Mouse (Mus musculus) embryonic facial prominence, embryonic 13.5 days (tissue): Measurements from ENCODE around the gene Ifitm2. TPM values are rescaled to one million over a fixed set of nuclear protein-coding genes. Genes with fewer than 3 reads are reported as not detected.

Source experiments
- ATAC-seq: fragments of 200-750 bp; cut with Nextera tagmentation; 2 replicates; pipeline ENCODE4 v1.8.0; 2017; ENCODE audit warnings: low read depth; ENCODE audit not compliant: insufficient number of reproducible peaks, insufficient read depth, low FRiP score, low TSS enrichment
- H3K27ac ChIP-seq: fragments of 300-500 bp; sonication (generic); 2 replicates; pipeline ENCODE4 v1.5.1; 2015; ENCODE audit warnings: moderate library complexity, mild to moderate bottlenecking, inconsistent platforms
- H3K27me3 ChIP-seq: fragments of 300-500 bp; sonication (generic); 2 replicates; pipeline ENCODE4 v1.6.1; 2015; ENCODE audit warnings: mild to moderate bottlenecking, inconsistent platforms
- H3K36me3 ChIP-seq: fragments of 300-500 bp; sonication (generic); 2 replicates; pipeline ENCODE4 v1.6.1; 2015; ENCODE audit warnings: mild to moderate bottlenecking, inconsistent platforms
- H3K4me1 ChIP-seq: fragments of 300-500 bp; sonication (generic); 2 replicates; pipeline ENCODE4 v1.6.1; 2015; ENCODE audit warnings: inconsistent platforms
- H3K4me2 ChIP-seq: fragments of 300-500 bp; sonication (generic); 2 replicates; pipeline ENCODE4 v1.6.1; 2015; ENCODE audit warnings: moderate library complexity, mild to moderate bottlenecking, inconsistent platforms
- H3K4me3 ChIP-seq: fragments of 300-500 bp; sonication (generic); 2 replicates; pipeline ENCODE4 v1.5.1; 2015; ENCODE audit warnings: mild to moderate bottlenecking, inconsistent platforms
- H3K9ac ChIP-seq: fragments of 300-500 bp; sonication (generic); 2 replicates; pipeline ENCODE4 v1.6.1; 2015; ENCODE audit warnings: mild to moderate bottlenecking, inconsistent platforms
- H3K9me3 ChIP-seq: fragments of 300-500 bp; sonication (generic); 2 replicates; pipeline ENCODE4 v1.6.1; 2016; ENCODE audit warnings: inconsistent platforms
- WGBS: fragments of 180-500 bp; shearing (Covaris S2); methylation state at CpG from one replicate; pipeline ENCODE4 v1.1.7; 2015; ENCODE audit warnings: mixed read lengths; 5-methylcytosine and 5-hydroxymethylcytosine counted together
- polyA plus RNA-seq: library from polyadenylated mRNA; unstranded; fragments of >200 nt; fragmentation: Nextera tagmentation; extraction: Ambion mirVana; gene quantifications from 2 replicates; pipeline ENCODE4 v1.2.1, GENCODE M21; 2015

Ifitm2 gene
- polyA plus RNA-seq, 1 experiment from 2014 or later, result 1,314 TPM

DNA sequence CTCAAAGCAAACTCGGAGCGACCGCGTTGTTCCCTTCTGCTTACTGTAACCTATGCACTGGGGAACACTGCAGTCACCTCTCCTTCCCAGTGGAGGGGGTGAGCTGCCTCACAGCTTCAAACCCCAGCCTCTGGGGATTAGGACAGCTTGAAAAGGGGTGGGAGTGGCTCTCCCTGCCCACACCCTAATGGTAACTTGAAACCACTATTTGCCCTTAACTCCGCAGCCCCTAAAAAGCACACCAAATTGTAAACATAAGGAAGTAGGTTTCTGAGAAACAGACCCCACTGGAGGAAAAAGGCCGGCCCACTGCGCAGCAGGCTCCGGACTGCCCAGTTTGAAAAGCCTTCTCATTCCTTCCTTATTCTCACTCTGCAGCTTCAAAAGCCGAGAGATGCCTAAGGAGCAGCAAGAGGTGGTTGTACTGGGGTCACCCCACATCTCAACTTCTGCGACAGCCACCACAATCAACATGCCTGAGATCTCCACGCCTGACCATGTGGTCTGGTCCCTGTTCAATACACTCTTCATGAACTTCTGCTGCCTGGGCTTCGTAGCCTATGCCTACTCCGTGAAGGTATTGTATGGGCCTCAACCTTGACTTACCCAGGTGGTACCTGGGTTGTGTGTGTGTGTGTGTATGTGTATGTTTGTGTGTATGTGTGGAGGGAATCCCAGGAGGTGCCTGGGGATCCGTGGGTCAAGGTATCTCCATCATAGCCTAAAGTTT lies 12.2 kb upstream of the Ifitm2 start:
- no peaks in the 10 kb centered on the region for H3K36me3 ChIP-seq
- 8% methylated on average over 14 of the region's 14 CpGs for WGBS
- H3K4me2 ChIP-seq, result peak overlapping the region; percentile 53
- ATAC-seq, result peak; percentile 61; the same call in 1 of the 2 replicates
- H3K27ac ChIP-seq, result peak overlapping the region; percentile 85
- H3K4me3 ChIP-seq, result peak overlapping the region; percentile 27
- no peak overlapping the region for H3K9ac ChIP-seq
- H3K27me3 ChIP-seq, result no peaks in the 10 kb centered on the region
- no peaks in the 10 kb centered on the region for H3K9me3 ChIP-seq
- H3K4me1 ChIP-seq, result peaks cover 35% of the 10 kb centered on the region

GRCm38 (mm10) chr7:140966921-140967320 lies 11.1 kb upstream of the Ifitm2 start, which contains the start of gene Ifitm1:
Ifitm1 (plus strand) TSS chr7:140967221.
- Histone ChIP-seq H3K4me3 (peak within 1 kb of the TSS; percentile 27), H3K27ac (peak within 1 kb of the TSS; percentile 85), H3K27me3 (no peaks in the 10 kb centered on the region), H3K36me3 (no peaks in the 10 kb centered on the region), H3K4me2 (peak within 1 kb of the TSS; percentile 53), H3K4me1 (peaks cover 33% of the 10 kb centered on the region), H3K9me3 (no peaks in the 10 kb centered on the region), H3K9ac (no peak within 1 kb of the TSS)
- no peak for ATAC-seq
- WGBS, result 85% methylated on average over 4 of the region's 4 CpGs

DNA sequence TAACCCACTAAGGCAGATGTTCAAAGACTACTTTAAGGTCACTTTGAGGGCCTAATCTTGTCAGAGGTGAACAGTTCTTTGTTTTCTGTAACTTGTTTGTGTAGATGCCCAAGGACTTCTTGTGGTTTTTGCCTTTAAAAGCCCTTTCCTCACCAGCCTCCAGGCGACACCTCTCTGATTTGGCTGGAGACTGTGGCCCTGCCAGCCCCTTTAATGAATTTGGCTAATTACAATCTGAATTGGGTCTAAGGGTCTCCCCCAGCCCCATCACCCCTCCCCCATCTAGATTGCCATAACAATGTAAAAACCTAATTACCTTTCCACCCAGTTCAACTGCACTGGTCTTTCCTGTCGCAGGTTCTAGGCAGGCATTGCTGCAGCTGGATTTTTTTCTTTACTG lies 6.9 kb upstream of the Ifitm2 start:
- no peaks in the 10 kb centered on the region for H3K36me3 ChIP-seq
- no peak overlapping the region for H3K4me3 ChIP-seq
- no peak for ATAC-seq
- no peaks in the 10 kb centered on the region for H3K9me3 ChIP-seq
- 68% methylated on average over 2 of the region's 2 CpGs for WGBS
- no peak overlapping the region for H3K9ac ChIP-seq
- H3K27me3 ChIP-seq, result no peaks in the 10 kb centered on the region
- no peak overlapping the region for H3K4me2 ChIP-seq
- H3K27ac ChIP-seq, result no peak overlapping the region
- H3K4me1 ChIP-seq, result peaks cover 16% of the 10 kb centered on the region

GRCm38 (mm10) chr7:140961416-140961815 lies 5.6 kb upstream of the Ifitm2 start:
- ATAC-seq, result no peak
- no peaks in the 10 kb centered on the region for H3K27me3 ChIP-seq
- WGBS, result 54% methylated on average over 2 of the region's 2 CpGs
- H3K4me2 ChIP-seq, result no peak overlapping the region
- H3K9me3 ChIP-seq, result no peaks in the 10 kb centered on the region
- H3K9ac ChIP-seq, result no peak overlapping the region
- peaks cover 16% of the 10 kb centered on the region for H3K4me1 ChIP-seq
- no peaks in the 10 kb centered on the region for H3K36me3 ChIP-seq
- no peak overlapping the region for H3K4me3 ChIP-seq
- H3K27ac ChIP-seq, result no peak overlapping the region

DNA sequence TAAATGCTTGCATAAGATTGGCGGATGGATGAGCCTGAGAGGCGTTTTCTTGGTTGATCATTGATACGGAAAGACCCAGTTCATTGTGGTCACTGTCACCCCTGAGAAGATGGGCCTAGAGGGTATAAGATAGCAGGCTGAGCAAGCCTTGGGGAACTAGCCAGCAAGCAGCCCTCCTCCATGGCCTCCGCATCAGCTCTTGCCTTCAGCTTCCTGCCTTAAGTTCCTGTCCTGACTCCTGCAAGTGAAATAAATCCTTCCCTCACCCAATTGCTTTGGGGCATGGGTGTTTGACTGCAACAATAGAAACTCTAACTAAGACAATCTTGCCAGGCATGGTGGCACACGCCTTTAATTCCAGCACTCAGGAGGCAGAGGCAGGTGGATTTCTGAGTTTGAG lies 4.2 kb upstream of the Ifitm2 start:
- 75% methylated on average over 5 of the region's 5 CpGs for WGBS
- H3K9ac ChIP-seq, result no peak overlapping the region
- no peaks in the 10 kb centered on the region for H3K27me3 ChIP-seq
- H3K27ac ChIP-seq, result no peak overlapping the region
- no peaks in the 10 kb centered on the region for H3K9me3 ChIP-seq
- H3K4me1 ChIP-seq, result peaks cover 17% of the 10 kb centered on the region
- no peak for ATAC-seq
- no peak overlapping the region for H3K4me3 ChIP-seq
- H3K4me2 ChIP-seq, result no peak overlapping the region
- H3K36me3 ChIP-seq, result no peaks in the 10 kb centered on the region

DNA sequence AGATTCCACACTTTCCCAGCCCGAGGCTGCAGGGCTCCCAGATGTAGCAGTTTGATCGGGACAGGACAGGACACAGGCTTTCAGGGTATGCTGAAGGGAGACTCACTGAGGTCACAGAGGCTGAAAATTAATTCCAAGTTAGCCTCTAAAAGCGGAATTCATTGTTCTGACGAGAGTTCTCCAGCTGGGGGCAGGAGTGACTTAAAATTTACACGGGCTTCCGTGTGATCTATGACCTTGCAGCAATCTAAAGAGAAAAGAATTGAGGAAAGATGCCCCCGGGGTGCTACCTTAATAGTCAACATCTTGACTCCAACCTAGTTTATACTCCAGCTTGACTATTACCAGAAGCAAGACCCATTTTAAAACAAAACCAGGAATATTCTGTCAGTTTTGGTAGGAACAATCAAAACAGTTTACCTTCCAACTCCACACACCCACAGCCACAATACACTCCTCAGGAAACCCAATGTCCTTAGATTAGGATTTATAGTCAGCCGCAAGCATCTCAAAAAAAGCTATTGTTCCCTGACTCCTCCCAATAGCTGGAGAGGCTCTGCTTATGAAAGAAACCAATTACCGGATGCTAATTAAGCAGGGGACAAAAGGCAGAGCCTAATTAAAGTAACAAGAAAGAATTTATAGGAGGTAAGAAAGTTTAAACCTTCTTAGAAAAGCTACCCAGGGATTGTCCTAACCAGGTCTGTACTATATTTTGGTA lies 3.6 kb upstream of the Ifitm2 start:
- Histone ChIP-seq H3K4me1 (peaks cover 20% of the 10 kb centered on the region), H3K4me2 (no peak overlapping the region), H3K36me3 (no peaks in the 10 kb centered on the region), H3K27me3 (no peaks in the 10 kb centered on the region), H3K27ac (no peak overlapping the region; the same call in 1 of the 2 replicates), H3K9me3 (no peaks in the 10 kb centered on the region), H3K9ac (no peak overlapping the region), H3K4me3 (no peak overlapping the region)
- no peak for ATAC-seq
- 8% methylated on average over 9 of the region's 9 CpGs for WGBS

GRCm38 (mm10) chr7:140956556-140956869 lies 726 bp upstream of the Ifitm2 start:
- H3K9ac ChIP-seq, result peak overlapping the region; percentile 86; the same call in 1 of the 2 replicates
- peaks cover 49% of the 10 kb centered on the region for H3K4me1 ChIP-seq
- H3K9me3 ChIP-seq, result no peaks in the 10 kb centered on the region
- 0 out of 2 replicates have a peak, but pooled peaks have one; percentile 2 for ATAC-seq
- 29% methylated on average over 6 of the region's 6 CpGs for whole genome bisulfite sequencing
- peak overlapping the region; percentile 70; the same call in 1 of the 2 replicates for H3K4me3 ChIP-seq
- H3K27ac ChIP-seq, result peak overlapping the region; percentile 99
- peak overlapping the region; percentile 92 for H3K4me2 ChIP-seq
- peaks cover 11% of the 10 kb centered on the region; the same call in 1 of the 2 replicates for H3K36me3 ChIP-seq
- H3K27me3 ChIP-seq, result no peaks in the 10 kb centered on the region

DNA sequence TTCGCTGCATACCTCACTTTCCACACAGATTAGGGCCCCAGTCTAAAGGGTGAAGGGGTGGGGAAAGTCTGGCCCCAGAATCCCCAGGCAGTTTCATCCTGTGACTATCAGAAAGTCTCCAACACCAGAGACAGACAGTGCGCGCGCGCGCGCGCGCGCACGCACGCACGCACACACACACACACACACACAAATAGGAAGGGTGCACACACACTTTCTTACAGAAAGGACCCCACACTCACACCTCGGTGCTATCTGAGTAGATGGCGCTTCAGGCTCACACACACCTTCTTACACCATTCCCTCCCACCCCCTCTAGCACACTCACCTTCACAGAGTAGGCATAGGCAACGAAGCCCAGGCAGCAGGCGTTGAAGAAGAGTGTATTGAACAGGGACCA lies 445 bp downstream of the Ifitm2 start:
- peak; percentile 2; the same call in 1 of the 2 replicates for ATAC-seq
- Histone ChIP-seq H3K4me2 (peak overlapping the region; percentile 92), H3K27ac (peak overlapping the region; percentile 99), H3K4me3 (peak overlapping the region; percentile 70), H3K4me1 (peaks cover 60% of the 10 kb centered on the region), H3K36me3 (peaks cover 14% of the 10 kb centered on the region), H3K9me3 (no peaks in the 10 kb centered on the region), H3K9ac (peak overlapping the region; percentile 86), H3K27me3 (no peaks in the 10 kb centered on the region)
- 7% methylated on average over 17 of the region's 17 CpGs for WGBS

DNA sequence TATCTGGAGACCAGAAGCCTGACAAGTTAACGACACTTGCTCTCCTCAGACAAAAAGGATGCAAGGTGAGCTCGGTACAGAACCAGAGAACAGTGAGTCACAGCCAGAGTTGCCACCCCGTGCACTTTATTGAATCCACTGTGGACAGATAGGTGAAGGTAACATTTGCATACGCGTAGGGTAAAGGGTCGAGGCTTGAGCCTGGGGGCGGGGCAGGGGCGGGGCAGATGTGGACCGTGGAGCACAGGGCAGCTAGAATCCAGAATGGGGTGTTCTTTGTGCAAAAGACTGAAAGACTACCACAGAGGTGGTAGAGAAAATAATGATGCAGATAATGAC lies 1.1 kb downstream of the Ifitm2 start:
- 8% methylated on average over 9 of the region's 9 CpGs for WGBS
- Histone ChIP-seq H3K4me2 (peak overlapping the region; percentile 92), H3K4me3 (peak overlapping the region; percentile 70), H3K4me1 (peaks cover 64% of the 10 kb centered on the region), H3K27ac (peak overlapping the region; percentile 99), H3K27me3 (no peaks in the 10 kb centered on the region), H3K9ac (peak overlapping the region; percentile 86), H3K9me3 (no peaks in the 10 kb centered on the region), H3K36me3 (peaks cover 21% of the 10 kb centered on the region)
- no peak for ATAC-seq

DNA sequence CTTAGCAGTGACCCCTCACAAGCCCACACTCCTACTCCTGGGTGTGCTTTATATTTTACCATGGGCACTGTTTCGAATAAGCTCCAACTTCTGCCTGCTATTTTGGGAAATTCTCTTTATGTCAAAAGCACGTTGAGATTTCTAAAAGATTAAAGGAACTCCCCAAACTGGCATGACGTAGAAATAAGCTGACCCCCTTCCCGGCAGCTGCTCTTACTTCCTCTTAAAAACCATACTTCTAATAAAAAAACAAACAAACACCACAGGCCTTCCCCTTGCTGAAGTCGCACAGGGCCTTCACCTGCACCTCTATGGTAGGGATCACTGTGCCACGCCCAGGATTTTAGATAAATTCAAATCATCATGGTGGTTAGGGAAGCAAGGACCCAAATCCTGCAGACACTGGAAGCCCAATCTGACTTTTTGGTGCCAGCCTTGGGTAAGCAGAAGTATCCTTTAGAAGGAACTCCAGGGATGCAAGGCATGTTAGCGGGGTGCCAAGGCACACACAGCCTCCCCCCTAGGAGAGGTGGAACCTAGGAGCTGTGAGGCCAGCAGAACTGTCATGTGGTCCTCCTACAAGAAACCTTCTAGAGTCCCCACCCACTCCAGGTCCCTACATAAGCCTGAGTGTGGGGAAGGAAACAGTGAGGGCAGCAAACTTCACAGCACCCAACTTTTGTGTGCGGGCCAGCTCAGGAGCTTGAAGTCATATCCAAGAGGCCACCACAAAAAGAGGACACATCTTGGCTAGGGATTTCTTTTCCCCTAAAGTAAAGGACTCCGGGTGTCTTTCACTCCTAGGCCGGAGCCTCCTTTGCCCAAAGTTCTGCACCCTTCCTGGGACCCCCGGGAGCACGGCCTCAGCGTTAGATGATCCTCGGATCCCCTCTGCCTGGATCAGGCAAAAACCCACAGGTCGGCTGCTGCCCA lies 1.7 kb downstream of the Ifitm2 start:
- peak overlapping the region; percentile 92 for H3K4me2 ChIP-seq
- H3K4me1 ChIP-seq, result peaks cover 59% of the 10 kb centered on the region
- peak overlapping the region; percentile 70 for H3K4me3 ChIP-seq
- H3K36me3 ChIP-seq, result peaks cover 27% of the 10 kb centered on the region
- no peaks in the 10 kb centered on the region for H3K27me3 ChIP-seq
- H3K27ac ChIP-seq, result peak overlapping the region; percentile 99
- WGBS, result 54% methylated on average over 15 of the region's 15 CpGs
- no peaks in the 10 kb centered on the region for H3K9me3 ChIP-seq
- ATAC-seq, result no peak
- peak overlapping the region; percentile 86 for H3K9ac ChIP-seq

DNA sequence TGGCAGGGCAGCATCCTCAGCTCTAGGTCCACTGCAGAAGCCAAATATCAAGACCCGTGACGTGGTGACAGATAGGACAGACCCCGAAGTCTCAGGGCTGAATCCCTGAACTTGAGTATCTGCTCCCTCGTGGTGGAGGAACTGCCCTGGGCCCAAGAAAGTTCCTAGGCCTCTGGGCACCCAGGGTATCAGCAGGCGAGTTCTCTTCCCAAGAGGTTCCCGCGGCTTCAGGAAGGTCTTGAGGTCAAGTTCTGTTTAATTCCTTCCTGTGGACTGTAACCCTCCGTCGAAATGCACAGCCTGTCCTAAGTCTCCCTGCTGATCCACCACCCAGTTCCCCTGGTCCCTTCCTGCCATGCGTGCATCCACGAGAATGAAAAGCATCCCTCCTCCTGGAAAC lies 2.7 kb downstream of the Ifitm2 start:
- peak overlapping the region; percentile 0; the same call in 1 of the 2 replicates for H3K4me3 ChIP-seq

More for the DNA sequence above, 2.7 kb downstream of the Ifitm2 start:
- 79% methylated on average over 11 of the region's 11 CpGs for WGBS
- Histone ChIP-seq H3K27me3 (no peaks in the 10 kb centered on the region), H3K36me3 (peaks cover 36% of the 10 kb centered on the region), H3K4me2 (peak overlapping the region; percentile 92), H3K27ac (no peak overlapping the region), H3K9ac (peak overlapping the region; percentile 86), H3K4me1 (peaks cover 56% of the 10 kb centered on the region), H3K9me3 (no peaks in the 10 kb centered on the region)
- no peak for ATAC-seq
